Mouse (Mus musculus) urinary bladder, adult 2 months (tissue): Measurements from ENCODE around the gene Dnaja2. TPM values are rescaled to one million over a fixed set of nuclear protein-coding genes. Genes with fewer than 3 reads are reported as not detected.

ENCODE experiments used
- DNase-seq: peaks from one replicate; pipeline ENCODE4 v3.0.0; 2022; ENCODE audit warnings: low spot score
- polyA plus RNA-seq: library from polyadenylated mRNA; depleted of rRNA; stranded (reverse); fragments of >200 nt; gene quantifications from 2 replicates; pipeline ENCODE4 v1.2.3, GENCODE M21; 2012; rRNA removed

Gene Dnaja2
- 58.3 and 85.0 TPM in 2 replicates for polyA plus RNA-seq

DNA sequence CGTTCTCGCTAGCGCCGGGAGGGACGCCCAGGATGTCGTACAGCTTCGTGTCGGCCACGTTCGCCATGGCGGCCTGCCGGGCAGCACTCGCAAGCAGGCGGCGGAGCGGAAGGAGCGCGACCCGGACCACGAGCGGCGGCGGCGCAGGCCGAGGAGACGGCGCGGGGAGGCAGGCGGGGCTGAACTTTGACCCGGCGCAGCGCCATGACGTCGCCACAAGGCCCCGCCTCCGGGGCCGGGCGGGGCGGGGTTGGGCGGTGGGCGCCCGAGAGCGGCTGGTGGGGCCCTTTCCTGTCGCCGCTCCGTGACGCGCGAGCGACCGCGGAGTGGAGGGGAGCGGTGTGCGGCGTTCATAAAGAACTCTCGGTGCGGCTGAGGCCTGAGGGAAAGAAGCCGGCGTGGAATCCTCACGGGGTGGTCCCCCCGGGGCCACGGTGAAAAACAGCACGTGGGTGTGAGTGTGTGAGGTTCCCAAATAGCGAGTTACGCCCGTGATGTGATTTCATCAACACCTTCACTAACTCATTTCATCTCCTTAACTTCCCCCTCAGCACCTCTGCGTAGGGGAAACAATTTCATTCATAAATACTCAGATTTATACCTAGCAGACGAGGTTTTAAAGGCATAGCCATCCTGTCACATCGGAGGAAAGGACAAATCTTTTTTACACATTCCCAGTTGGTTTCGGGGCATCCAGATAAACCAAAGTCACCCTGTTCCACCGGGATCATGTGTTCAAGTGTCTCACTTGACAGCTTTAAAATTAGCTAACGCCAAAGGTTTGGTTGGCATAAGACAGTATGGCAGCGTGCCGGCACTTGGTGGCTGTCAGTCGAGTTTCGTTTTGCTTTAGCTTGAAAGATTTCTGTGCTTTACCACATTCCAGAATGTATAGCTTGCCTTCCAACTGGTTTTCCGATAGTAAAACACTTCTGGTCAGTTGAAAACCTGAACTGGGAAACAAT lies at the start of gene Dnaja2:
Gene Dnaja2 (minus strand): TSS at position 164 of the 965 bp plus-strand sequence.
- peak; percentile 94 for DNase-seq

- no peak for DNase-seq
These were observed 49.1 kb upstream of the Dnaja2 start for GRCm38 (mm10) chr8:85604201-85604600.

DNA sequence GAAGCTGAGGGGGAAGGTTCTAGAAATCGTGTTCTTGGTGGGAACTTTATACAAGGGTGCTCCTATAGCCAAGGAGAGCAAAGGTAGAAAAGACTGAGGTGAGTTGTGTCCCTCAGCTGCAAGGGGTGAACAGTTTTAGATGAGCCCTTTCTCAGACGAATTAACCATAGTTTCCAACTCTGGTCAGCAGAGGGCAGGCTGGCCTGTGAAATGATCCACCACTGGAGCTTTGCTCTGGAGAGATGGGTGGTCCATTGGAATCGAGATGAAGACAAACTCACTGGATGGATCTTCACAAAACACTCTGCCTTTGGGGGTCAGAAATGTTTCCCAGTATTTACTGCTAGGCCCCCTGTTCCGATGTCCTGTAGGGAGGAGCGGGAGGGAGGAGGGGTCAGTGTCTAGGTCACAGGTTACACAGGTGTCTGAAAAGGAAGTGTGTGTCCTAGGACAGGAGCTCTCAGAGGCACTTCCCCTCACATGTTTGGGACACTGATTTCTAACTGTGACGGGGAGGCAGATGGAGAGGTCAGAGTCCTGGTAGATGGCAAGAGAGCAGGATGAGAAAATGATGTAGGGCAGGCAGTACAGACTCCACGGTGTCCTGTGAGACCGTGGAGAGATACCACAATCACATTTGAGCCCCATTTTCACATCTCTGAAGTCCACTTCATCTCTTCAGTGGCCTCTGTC lies 48.2 kb upstream of the Dnaja2 start:
- no peak for DNase-seq

DNA sequence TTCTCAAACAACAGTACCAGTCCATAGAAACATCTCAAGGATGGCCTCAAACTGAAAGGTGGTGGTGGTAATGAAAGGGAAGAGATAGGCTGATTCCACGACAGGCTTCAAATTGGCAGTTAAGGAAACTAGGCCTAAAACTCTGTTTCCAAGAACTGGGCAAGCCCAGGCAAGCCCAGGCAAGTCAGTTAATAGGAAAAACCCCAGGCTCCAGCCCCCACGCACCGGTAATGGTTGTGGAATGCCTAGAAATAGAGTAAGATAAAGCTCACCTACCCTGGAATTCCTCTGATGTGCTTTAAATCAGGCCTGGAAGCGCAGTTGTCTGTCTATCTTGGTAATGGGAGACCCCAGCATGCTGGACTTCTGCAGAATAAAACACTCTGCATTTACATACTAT lies 47.6 kb upstream of the Dnaja2 start:
- DNase-seq, result no peak

GRCm38 (mm10) chr8:85601741-85602140 lies 46.6 kb upstream of the Dnaja2 start:
- DNase-seq, result no peak

GRCm38 (mm10) chr8:85597413-85598191 lies 42.5 kb upstream of the Dnaja2 start:
- no peak for DNase-seq

DNA sequence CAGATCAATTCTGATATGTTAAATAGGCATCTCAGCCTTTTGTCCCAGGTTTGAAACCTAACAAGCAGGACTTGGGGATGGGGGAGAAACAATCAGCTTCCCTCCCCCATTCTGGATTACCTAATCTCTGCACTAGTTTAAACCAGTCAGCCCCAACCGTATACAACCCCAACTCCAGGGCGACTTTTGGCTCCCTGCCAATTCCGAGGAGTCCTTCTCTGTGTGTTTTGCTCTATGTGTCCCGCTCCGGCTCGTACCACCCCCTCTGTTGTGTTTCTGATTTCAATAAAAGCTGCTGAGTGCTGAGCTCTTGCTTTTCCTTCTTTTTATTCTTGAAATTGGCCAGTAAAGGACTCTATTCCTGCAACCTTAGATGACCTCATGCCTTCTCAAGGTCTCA lies 40.2 kb upstream of the Dnaja2 start:
- DNase-seq, result no peak

DNA sequence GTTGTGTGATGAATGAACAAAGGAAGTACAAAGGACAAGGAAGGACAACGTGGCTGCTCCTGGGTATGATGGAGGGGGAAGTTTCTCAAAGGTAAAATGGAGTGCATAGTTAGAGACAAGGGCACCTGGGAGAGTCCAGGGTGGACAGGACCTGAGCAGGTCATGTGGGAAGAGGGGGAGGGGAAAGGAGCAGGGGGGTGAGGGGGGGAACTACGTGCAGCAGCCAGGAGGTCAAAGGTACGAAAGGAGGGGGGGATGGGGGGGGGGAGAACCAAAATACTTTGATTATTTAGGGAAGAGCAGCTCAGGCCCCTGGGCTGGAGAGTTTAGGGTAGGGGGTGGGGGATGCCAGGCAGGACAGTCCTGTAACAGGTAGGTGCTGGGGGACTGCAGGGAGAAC lies 39.8 kb upstream of the Dnaja2 start:
- no peak for DNase-seq

DNA sequence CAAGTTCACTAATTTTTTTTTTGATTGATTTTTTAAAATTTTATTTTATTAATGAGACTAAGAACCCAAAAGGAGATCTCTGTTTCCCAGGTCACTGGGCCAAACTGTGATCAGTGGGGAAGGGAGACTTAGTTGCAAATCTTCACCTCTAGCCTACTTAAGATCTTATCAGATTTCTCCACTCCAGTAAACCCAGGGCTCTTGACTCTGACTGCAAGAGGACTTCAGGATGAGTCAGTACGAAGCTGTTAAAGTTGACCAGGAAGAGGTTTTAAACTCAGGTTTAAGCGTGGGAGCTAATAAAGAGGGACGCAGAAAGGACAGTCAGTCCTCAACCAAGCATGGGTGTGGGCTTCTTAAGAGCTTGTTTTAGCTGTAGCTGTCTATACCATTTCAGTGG lies 38.2 kb upstream of the Dnaja2 start:
- DNase-seq, result no peak

DNA sequence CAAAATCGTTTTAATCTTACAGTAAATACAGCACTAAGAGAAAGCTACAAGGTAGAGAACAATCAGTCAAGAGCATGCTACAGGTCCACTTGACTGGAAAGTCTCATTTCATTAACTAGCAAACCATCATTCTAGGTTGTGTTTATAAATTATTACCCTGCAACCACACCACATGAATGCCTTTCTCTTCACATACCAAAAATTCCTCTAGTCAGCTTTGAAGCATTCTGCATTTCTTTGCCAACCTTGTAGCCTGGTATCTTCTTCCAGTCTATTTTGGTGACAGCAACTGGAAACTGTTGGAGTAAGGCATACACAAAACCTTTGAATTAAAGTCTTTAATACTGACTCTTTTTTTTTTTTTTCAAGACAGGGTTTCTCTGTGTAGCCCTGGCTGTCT lies 36.4 kb upstream of the Dnaja2 start:
- no peak for DNase-seq

DNA sequence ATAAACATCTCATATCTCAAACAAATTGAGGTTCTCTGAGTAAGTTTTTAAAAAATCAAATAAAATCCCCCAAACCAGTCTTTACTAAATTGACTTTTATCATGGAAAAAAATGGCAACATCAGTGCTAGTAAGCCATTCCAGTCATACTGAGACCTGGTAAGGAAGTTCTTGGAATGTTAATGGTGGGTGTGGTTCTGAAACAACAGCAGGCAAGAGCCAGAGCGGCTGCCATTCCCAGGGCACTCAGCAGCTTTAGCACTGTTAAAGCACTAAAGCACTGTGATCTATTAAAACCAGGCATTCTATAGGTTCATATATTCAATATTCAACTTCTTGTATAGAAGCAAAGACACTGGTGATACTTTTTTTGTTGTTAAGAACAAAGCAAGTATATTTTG lies 35.1 kb upstream of the Dnaja2 start:
- no peak for DNase-seq

DNA sequence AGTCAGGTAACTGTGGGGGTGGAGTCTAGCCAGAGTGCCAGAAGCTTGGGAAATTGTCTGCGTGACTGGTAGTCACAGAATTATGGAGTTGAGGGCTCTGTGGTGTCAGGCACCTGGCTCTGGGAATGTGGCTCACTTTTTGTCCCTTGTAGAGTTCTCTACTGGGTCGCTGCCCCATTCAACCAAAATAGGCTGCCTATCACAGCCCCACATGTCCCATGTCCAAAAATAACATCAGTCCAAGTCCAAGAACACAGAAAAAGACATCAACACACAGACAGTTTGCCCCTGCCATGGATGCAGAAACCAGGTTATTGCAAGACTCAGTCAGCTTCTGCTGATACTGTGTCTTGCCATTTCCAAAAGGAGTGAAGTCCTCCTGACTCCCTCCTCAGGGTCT lies 33.5 kb upstream of the Dnaja2 start:
- no peak for DNase-seq

DNA sequence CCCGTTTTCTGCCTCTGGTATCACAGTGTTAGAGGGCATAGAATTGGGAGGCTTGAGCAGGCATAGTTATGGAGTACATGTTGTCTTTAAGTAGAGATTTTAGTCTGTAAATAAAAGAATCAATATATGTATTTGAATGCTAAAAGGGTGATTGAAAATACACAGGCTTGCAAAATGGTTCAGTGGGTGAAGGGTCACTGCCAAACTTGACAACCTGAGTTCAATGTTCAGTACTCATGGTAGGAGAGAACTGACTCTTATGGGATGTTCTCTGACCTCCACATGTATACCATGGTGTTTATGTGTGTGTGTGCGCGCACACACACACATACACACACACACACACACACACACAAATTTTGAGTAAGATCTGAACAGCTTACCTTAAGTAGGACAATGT lies 22.5 kb upstream of the Dnaja2 start:
- DNase-seq, result no peak

- DNase-seq, result no peak
These were observed 18.9 kb upstream of the Dnaja2 start for GRCm38 (mm10) chr8:85573972-85574496.

- no peak for DNase-seq
These were observed 15.3 kb upstream of the Dnaja2 start for GRCm38 (mm10) chr8:85570466-85570865.

DNA sequence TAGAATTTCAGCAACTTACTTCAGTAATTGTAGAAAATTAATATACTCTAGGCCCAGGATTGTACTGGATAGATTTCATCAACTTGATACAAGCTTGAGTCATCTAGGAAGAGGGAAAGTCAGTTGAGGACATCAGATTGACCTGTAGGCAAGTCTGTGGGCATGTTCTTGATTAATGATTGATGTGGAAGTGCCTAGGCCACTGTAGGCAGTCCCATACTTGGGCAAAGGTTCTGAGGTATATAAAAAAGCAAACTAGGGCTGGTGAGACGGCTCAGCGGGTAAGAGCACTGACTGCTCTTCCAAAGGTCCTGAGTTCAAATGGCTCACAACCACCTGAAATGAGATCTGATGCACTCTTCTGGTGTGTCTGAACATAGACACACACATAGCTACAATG lies 12.7 kb upstream of the Dnaja2 start:
- DNase-seq, result no peak

DNA sequence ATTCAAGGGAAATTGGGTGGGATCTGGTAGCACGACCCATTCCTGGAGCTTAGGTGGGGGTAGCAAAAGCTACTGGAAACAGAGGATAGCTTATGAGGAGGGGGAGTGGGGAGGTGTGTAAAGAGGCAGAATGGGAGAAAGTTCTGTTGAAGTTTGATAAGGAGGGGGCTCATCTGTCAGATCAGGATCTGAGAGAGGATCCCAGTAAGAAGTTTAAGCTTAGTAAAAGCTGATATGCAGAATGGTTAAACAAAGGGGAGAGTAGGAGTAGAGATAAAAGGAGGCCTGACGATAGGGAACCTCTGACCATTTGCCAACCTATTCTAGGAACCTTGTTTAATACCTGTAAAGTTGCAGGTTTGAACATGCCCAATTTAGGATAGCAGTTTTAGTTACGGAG lies 10.0 kb upstream of the Dnaja2 start:
- no peak for DNase-seq

DNA sequence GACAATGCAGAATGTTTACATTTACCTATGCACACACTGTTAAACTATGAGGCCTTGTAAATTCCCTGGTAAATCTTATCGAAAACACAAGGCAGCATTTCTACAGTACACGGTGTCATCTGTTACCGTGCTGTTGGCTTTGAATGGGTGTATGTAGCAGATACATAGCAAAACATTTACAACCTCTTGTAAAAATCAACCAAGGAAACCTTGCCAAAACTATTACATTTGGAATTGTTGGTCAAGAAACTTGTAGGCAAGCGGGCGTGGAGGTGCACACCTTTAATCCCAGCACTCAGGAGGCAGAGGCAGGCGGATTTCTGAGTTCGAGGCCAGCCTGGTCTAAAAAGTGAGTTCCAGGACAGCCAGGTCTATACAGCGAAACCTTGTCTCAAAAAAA lies 8.2 kb upstream of the Dnaja2 start:
- DNase-seq, result no peak

DNA sequence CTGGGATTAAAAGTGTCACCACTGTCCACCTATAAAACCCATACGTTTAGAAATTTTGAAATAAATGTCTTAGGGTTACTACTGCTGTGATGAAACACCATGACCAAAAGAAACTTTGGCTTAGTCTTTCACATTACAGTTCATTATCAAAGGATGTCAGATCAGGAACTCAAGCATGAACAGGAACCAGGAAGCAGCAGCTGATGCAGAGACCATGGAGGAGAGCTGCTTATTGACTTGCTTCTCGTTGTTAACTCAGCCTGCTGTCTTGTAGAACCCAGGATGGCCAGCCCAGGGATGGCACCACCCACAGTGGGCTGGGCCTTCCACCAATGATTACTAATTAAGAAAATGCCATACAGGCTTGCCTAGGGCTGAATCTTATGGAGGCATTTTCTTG lies 4.8 kb upstream of the Dnaja2 start:
- no peak for DNase-seq

GRCm38 (mm10) chr8:85559201-85559600 lies 4.1 kb upstream of the Dnaja2 start:
- no peak for DNase-seq

- no peak for DNase-seq
These were observed 2.5 kb upstream of the Dnaja2 start for GRCm38 (mm10) chr8:85557601-85557986.

DNA sequence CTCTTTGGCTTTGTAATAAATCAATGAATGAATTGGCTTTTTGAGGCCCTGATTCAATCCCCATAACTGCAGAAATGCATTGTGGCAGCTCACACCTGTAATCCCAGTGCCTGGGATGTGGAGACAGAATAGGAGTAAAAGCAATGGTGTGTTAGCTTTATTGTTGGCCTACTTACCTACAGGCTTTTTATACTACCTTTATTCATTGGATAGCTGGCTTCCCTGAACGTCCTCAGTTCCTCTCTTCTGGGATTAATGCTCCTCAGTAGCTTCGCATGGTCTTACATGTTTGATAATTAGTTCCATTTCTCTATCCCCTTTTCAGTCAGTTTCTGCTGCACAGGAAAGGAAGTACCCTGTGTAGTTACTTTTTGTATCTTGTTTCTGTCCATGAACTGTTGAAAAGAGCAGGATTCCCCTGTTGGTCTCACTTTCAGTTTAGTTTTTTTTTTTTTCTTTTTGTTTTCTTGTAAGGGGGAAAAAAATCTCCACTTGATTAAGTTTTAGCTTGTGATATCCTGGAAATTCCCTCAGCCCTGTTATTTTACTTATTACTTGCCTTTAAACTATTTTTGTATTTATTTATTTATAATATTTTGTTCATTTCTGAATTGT lies 1.9 kb upstream of the Dnaja2 start:
- DNase-seq, result no peak
